Mouse (Mus musculus) embryo, embryonic 9.5 days (tissue): ENCODE measurements around the gene Cabp1.
A peak's percentile ranks its signal among the peaks of the same experiment; 100 is the strongest.
"Not testable (repeated sequence)": the region's sequence is repeated elsewhere in the genome, so short reads cannot be mapped to it uniquely, and the experiment has no call there.

ENCODE experiments used
- DNase-seq: peaks from one replicate; pipeline ENCODE4 v3.0.0-alpha.2; 2017; ENCODE audit errors: extremely low spot score

Cabp1 gene

GRCm38 (mm10) chr5:115152132-115152956, 41.8 kb downstream of the Cabp1 start:
- DNase-seq, result no peak

- no peak for DNase-seq
Observed at GRCm38 (mm10) chr5:115151457-115151856, 42.7 kb downstream of the Cabp1 start.

GRCm38 (mm10) chr5:115150991-115151390, 43.2 kb downstream of the Cabp1 start:
- no peak for DNase-seq

- no peak for DNase-seq
Observed at GRCm38 (mm10) chr5:115149675-115150459, 44.3 kb downstream of the Cabp1 start.

- DNase-seq, result not testable (repeated sequence)
Observed at GRCm38 (mm10) chr5:115148872-115149271, 45.3 kb downstream of the Cabp1 start.

GRCm38 (mm10) chr5:115148378-115148777, 45.8 kb downstream of the Cabp1 start:
- no peak for DNase-seq

- no peak for DNase-seq
Observed at GRCm38 (mm10) chr5:115147388-115147787, 46.8 kb downstream of the Cabp1 start.

- no peak for DNase-seq
Observed at GRCm38 (mm10) chr5:115146747-115147130, 47.4 kb downstream of the Cabp1 start.

- DNase-seq, result no peak
Observed at GRCm38 (mm10) chr5:115145976-115146746, 48.0 kb downstream of the Cabp1 start.

- no peak for DNase-seq
Observed at GRCm38 (mm10) chr5:115145253-115145968, 48.8 kb downstream of the Cabp1 start.

GRCm38 (mm10) chr5:115144471-115144870, 49.7 kb downstream of the Cabp1 start:
- DNase-seq, result no peak

GRCm38 (mm10) chr5:115143552-115143951, 50.6 kb downstream of the Cabp1 start:
- no peak for DNase-seq

- no peak for DNase-seq
Observed at GRCm38 (mm10) chr5:115142166-115142697, 51.9 kb downstream of the Cabp1 start.

GRCm38 (mm10) chr5:115140726-115141125, 53.5 kb downstream of the Cabp1 start:
- no peak for DNase-seq

- no peak for DNase-seq
Observed at GRCm38 (mm10) chr5:115139124-115139523, 55.1 kb downstream of the Cabp1 start.

- DNase-seq, result peak; percentile 87
Observed at GRCm38 (mm10) chr5:115134234-115135165, 59.7 kb downstream of the Cabp1 start, which contains the start of gene Unc119b. Gene Unc119b, minus strand, starts transcription at chr5:115134975.

- DNase-seq, result no peak
Observed at GRCm38 (mm10) chr5:115133358-115134066, 60.7 kb downstream of the Cabp1 start.

GRCm38 (mm10) chr5:115132465-115132864, 61.7 kb downstream of the Cabp1 start:
- no peak for DNase-seq

- no peak for DNase-seq
Observed at GRCm38 (mm10) chr5:115129328-115129727, 64.9 kb downstream of the Cabp1 start.
